Mouse (Mus musculus) thymus, adult 2 months (tissue): ENCODE measurements at regions not wholly inside any gene's neighbourhood (a gene's known extent, or its start where the extent isn't known, plus 50 kb on each side); places are given as distances from the start of the nearest gene placed in this dataset.

Experiments used
- DNase-seq: peaks from one replicate; pipeline ENCODE4 v3.0.0; 2021
- H3K27ac ChIP-seq: fragments of 200-500 bp; 2 replicates; pipeline ENCODE4 v1.5.1; 2012; ENCODE audit warnings: low read length, control low read depth; ENCODE audit not compliant: control insufficient read depth, insufficient read depth
- H3K27me3 ChIP-seq: fragments of 200-500 bp; 2 replicates; pipeline ENCODE4 v1.6.1; 2012; ENCODE audit warnings: mild to moderate bottlenecking, low read length, moderate library complexity, mixed read lengths; ENCODE audit not compliant: control insufficient read depth, insufficient read depth
- H3K36me3 ChIP-seq: fragments of 200-500 bp; 2 replicates; pipeline ENCODE4 v1.6.1; 2012; ENCODE audit warnings: mild to moderate bottlenecking, low read length, moderate library complexity; ENCODE audit not compliant: control insufficient read depth, insufficient read depth
- H3K4me1 ChIP-seq: fragments of 200-500 bp; replicated peaks from 2 replicates; pipeline ENCODE4 v1.6.1; 2012; ENCODE audit warnings: low read length; ENCODE audit not compliant: control insufficient read depth, insufficient read depth
- H3K4me3 ChIP-seq: fragments of 200-500 bp; 2 replicates; pipeline ENCODE4 v1.5.1; 2012; ENCODE audit warnings: mild to moderate bottlenecking, low read length, control low read depth, moderate library complexity; ENCODE audit not compliant: control insufficient read depth, insufficient read depth
- CTCF ChIP-seq: fragments of 200-500 bp; IDR thresholded peaks from 2 replicates; pipeline ENCODE4 v1.5.1; 2012; ENCODE audit warnings: mild to moderate bottlenecking, control low read depth, low read length, moderate library complexity, borderline replicate concordance; ENCODE audit not compliant: control insufficient read depth, poor library complexity, insufficient read depth; ENCODE audit errors: extremely low read depth
- POLR2A ChIP-seq: fragments of 200-500 bp; IDR thresholded peaks from 2 replicates; pipeline ENCODE4 v1.6.1; 2012; ENCODE audit warnings: mild to moderate bottlenecking, low read length, control low read depth, moderate library complexity; ENCODE audit not compliant: control insufficient read depth, poor library complexity, insufficient read depth; ENCODE audit errors: extremely low read depth
- WGBS: fragments of 180-500 bp; shearing (Covaris S2); methylation state at CpG from one replicate; pipeline ENCODE4 v1.1.7; 2018; 5-methylcytosine and 5-hydroxymethylcytosine counted together

DNA sequence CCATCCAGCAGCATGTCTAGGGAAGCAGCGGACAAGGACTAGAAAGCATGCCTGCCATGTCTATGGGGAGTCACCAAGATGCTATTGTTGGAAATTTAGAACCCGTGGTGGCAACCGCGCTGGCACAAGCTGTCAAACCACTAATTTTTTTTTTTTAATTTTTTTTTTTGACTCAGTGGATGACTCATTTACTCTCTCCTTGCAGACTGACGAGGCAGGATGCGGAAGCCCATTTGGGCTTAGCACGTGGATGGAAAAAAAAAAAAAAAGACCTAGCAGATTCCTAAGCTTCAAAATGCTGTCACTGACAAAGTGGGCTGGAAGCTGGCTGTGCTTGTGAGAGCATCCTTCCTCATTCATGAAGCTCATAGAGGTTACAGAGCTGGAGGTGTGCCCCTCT, 51.9 kb upstream of the Egr2 start:
- no peak for TF ChIP-seq POLR2A
- no peak for TF ChIP-seq CTCF
- no peaks in the 10 kb centered on the region for H3K36me3 ChIP-seq
- DNase-seq, result no peak

DNA sequence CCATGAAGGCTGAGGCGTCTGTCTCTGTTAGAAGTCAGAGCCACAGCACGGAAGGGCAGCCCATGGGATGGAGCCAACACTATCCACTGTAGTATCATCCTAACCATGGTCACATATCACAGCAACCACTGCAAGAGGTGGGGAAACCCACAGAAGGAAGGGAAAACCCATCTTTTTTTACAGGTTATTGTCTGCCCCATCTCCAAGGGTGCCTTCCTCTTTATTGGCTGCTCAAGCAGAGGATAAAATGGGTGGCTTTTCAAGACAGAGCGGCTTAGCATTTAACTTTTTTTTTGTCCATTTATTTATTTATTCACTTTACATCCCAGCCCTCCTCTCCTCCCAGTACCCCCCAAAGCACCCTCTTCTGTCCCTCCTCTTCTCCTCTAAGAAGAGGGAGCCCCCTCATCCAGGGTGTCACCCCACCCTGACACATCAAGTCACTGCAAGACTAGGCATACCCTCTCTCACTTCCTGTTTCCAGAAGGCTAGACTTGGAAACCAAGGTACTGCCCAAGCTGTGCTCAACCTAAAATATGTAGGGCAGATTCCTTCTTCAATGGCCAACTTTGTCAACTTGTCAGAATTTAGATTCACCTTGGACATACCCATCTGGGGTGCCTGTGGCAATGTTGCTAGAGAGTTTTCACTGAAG, 51.1 kb upstream of the Egr2 start:
- Histone ChIP-seq H3K4me1 (no peaks in the 10 kb centered on the region), H3K36me3 (no peaks in the 10 kb centered on the region), H3K4me3 (no peak overlapping the region), H3K27me3 (no peaks in the 10 kb centered on the region), H3K27ac (no peak overlapping the region)
- 90% methylated on average over 3 of the region's 3 CpGs for WGBS
- TF ChIP-seq CTCF, result no peak
- no peak for TF ChIP-seq POLR2A
- no peak for DNase-seq

More for the DNA sequence above, 51.9 kb upstream of the Egr2 start:
- H3K4me3 ChIP-seq, result no peak overlapping the region
- H3K27ac ChIP-seq, result no peak overlapping the region
- no peaks in the 10 kb centered on the region for H3K4me1 ChIP-seq
- 54% methylated on average over 7 of the region's 7 CpGs for WGBS
- no peaks in the 10 kb centered on the region for H3K27me3 ChIP-seq
